Mouse (Mus musculus): Measurements from ENCODE around the gene Vash1.

DNA sequence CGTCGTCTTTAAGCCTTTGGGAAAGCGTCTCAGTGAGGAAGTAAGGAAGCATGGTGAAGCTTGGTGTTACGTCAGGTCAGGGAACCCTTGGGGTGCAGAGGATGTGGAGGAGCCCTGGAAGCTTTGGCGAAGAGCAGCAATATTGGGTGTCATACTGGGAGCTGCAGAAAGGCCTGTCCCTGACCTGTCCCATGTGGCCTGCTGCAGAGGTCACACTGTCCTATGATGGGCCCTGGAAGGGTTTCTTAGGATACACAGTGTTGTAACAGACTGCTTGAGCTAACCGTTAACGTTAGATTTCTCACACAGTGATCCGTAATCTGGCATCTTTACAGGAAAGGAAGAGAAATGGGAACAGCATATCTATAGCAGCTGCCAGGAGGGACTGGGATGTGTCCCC lies 3.7 kb downstream of the Vash1 start:
- TF ChIP-seq CTCF (IDR thresholded peaks at IDR 0.05; ENCODE audit: borderline replicate concordance, insufficient read depth, low read depth, low read length) (no peak), POLR2A (IDR thresholded peaks at IDR 0.05; ENCODE audit: borderline replicate concordance, insufficient read depth, low read length) (no peak)

Data from cerebellum, adult 2 months (tissue).